Mouse (Mus musculus) brain, adult 10 weeks (tissue): ENCODE data around the gene Slc25a23. TPM values are rescaled to one million over a fixed set of nuclear protein-coding genes. Genes with fewer than 3 reads are reported as not detected.

ENCODE experiments used
- polyA plus RNA-seq: library from polyadenylated mRNA; stranded (reverse); fragments of 350-450 nt; fragmentation: Illumina TruSeq; extraction: RNeasy Lipid Tissue Mini Kit (QIAGEN cat#74804); gene quantifications from one replicate; pipeline ENCODE4 v1.2.3, GENCODE M21; 2015; ENCODE audit warnings: low read depth, low replicate concordance

Slc25a23 gene
- 246 TPM for polyA plus RNA-seq

GRCm38 (mm10) chr17:57059486-57059977 is at the start of gene Slc25a23:
Slc25a23 (minus strand) TSS chr17:57059863.

GRCm38 (mm10) chr17:57105181-57106034 is 45.7 kb upstream of the Slc25a23 start, which contains the start of gene Tnfsf9:
Tnfsf9 (plus strand) TSS chr17:57105325.

GRCm38 (mm10) chr17:57087049-57087832 is 27.6 kb upstream of the Slc25a23 start, which contains the start of gene Tubb4a:
Tubb4a (minus strand) TSS chr17:57087782.

GRCm38 (mm10) chr17:57078336-57078735 is 18.7 kb upstream of the Slc25a23 start, which contains the start of gene Dennd1c:
Dennd1c (minus strand) TSS chr17:57078514.

GRCm38 (mm10) chr17:57058891-57059485 is 675 bp downstream of the Slc25a23 start, which contains the start of gene Crb3:
Crb3 (plus strand) TSS chr17:57059105.

GRCm38 (mm10) chr17:57041554-57041953 is 18.1 kb downstream of the Slc25a23 start, which contains the start of gene Slc25a41:
Slc25a41 (minus strand) TSS chr17:57041654.

GRCm38 (mm10) chr17:57030931-57031660 is 28.6 kb downstream of the Slc25a23 start, which contains the start of gene Khsrp:
Khsrp (minus strand) TSS chr17:57031522.

GRCm38 (mm10) chr17:57011236-57012141 is 48.2 kb downstream of the Slc25a23 start, which contains the start of the genes Gtf2f1 and Gm17949:
Gtf2f1 (minus strand) TSS chr17:57011288.
Gm17949 (plus strand) TSS chr17:57011469.

GRCm38 (mm10) chr17:56999968-57000609 is 59.6 kb downstream of the Slc25a23 start, which contains the start of gene Pspn:
Pspn (minus strand) TSS chr17:57000018.

GRCm38 (mm10) chr17:56997029-56997667 is 62.5 kb downstream of the Slc25a23 start, which contains the start of gene Alkbh7:
Alkbh7 (plus strand) TSS chr17:56997339.

Other genes starting within 250 kb of the Slc25a23 start
- gene Rfx2, start 228.8 kb downstream of the Slc25a23 start, polyA plus RNA-seq: 2.1 TPM
- gene Acsbg2, start 185.4 kb downstream of the Slc25a23 start, polyA plus RNA-seq: not detected
- gene 1700061G19Rik, start 184.4 kb downstream of the Slc25a23 start, polyA plus RNA-seq: 0.33 TPM
- 54.9 TPM for gene Mllt1, start 124.4 kb downstream of the Slc25a23 start, polyA plus RNA-seq
- gene Acer1, start 77.7 kb downstream of the Slc25a23 start, polyA plus RNA-seq: not detected
- gene Clpp, start 69.6 kb downstream of the Slc25a23 start, polyA plus RNA-seq: 109 TPM
- 39.4 TPM for gene Alkbh7, start 62.5 kb downstream of the Slc25a23 start, polyA plus RNA-seq
- gene Pspn, start 59.8 kb downstream of the Slc25a23 start, polyA plus RNA-seq: not detected
- 70.7 TPM for gene Gtf2f1, start 48.6 kb downstream of the Slc25a23 start, polyA plus RNA-seq
- not detected for gene Gm17949, start 48.4 kb downstream of the Slc25a23 start, polyA plus RNA-seq
- gene Khsrp, start 28.3 kb downstream of the Slc25a23 start, polyA plus RNA-seq: 44.1 TPM
- not detected for gene Slc25a41, start 18.2 kb downstream of the Slc25a23 start, polyA plus RNA-seq
- gene Crb3, start 758 bp downstream of the Slc25a23 start, polyA plus RNA-seq: 1.5 TPM
- gene Dennd1c, start 18.7 kb upstream of the Slc25a23 start, polyA plus RNA-seq: 1.8 TPM
- 670 TPM for gene Tubb4a, start 27.9 kb upstream of the Slc25a23 start, polyA plus RNA-seq
- 0.73 TPM for gene Tnfsf9, start 45.5 kb upstream of the Slc25a23 start, polyA plus RNA-seq
- not detected for gene Cd70, start 89.9 kb upstream of the Slc25a23 start, polyA plus RNA-seq
- not detected for gene Tnfsf14, start 134.3 kb upstream of the Slc25a23 start, polyA plus RNA-seq
- gene C3, start 168.3 kb upstream of the Slc25a23 start, polyA plus RNA-seq: 1.1 TPM
- gene Gpr108, start 188.6 kb upstream of the Slc25a23 start, polyA plus RNA-seq: 26.0 TPM
- gene Trip10, start 189.6 kb upstream of the Slc25a23 start, polyA plus RNA-seq: 10.5 TPM
- gene Vav1, start 219.2 kb upstream of the Slc25a23 start, polyA plus RNA-seq: 2.8 TPM